Mouse (Mus musculus): ENCODE results near the gene Adam19. TPM values are rescaled to one million over a fixed set of nuclear protein-coding genes. Genes with fewer than 3 reads are reported as not detected.
A peak's percentile ranks its signal among the peaks of the same experiment; 100 is the strongest.

Adam19 gene
- total and polyA plus RNA-seq, 3 experiments, result 3.0 to 9.0 (median 4.5) TPM

DNA sequence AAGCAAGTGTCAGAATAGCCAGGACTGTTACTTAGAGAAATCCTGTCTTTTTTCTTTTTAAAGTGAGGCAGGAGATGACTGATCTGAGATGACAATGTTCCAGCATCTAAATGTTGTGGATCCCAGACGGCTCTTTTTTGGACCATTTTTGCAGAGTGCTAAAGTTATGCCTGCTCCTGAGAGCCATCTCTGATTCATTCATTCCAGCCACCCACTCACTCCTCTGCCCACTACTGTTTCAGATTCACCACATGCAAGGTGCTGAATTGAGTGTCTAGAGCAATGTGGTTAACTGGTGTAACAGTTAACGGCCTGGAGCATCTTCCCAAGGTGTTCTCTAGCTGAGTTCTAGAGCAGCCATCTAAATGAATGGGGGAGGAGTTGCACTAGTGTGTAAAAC lies 79.1 kb downstream of the Adam19 start (continued):
- TF ChIP-seq E2F4 (IDR thresholded peaks at IDR 0.05; ENCODE audit: insufficient replicate concordance, low read depth, low read length) (no peak), CTCF (conservative IDR thresholded peaks at IDR 0.05 in 1 of 2, IDR thresholded peaks at IDR 0.05 in 1 of 2; ENCODE audit: low read depth in 2 of 2, low read length in 2 of 2) (no peak), BHLHE40 (IDR thresholded peaks at IDR 0.05; ENCODE audit: low read depth, low read length) (peak; percentile 35; the same call in 1 of the 2 replicates), HCFC1 (IDR thresholded peaks at IDR 0.05; ENCODE audit: low read depth, low read length) (no peak), RCOR1 (conservative IDR thresholded peaks at IDR 0.05; ENCODE audit: low read depth, low read length) (no peak), NELFE (IDR thresholded peaks at IDR 0.05; ENCODE audit: low read depth, low read length) (no peak), KAT2A (IDR thresholded peaks at IDR 0.05; ENCODE audit: insufficient replicate concordance, low read length) (no peak), CHD1 (IDR thresholded peaks at IDR 0.05; ENCODE audit: low read depth, low read length) (no peak), JUN (IDR thresholded peaks at IDR 0.05; ENCODE audit: insufficient read depth, low read depth, low read length) (no peak), ZMIZ1 (IDR thresholded peaks at IDR 0.05; ENCODE audit: low read depth, low read length) (no peak), SIN3A (IDR thresholded peaks at IDR 0.05; ENCODE audit: low read length) (no peak), PAX5 (IDR thresholded peaks at IDR 0.05; ENCODE audit: low read length) (no peak), MAFK (IDR thresholded peaks at IDR 0.05; ENCODE audit: insufficient replicate concordance, low read length) (peak; percentile 65; the same call in 1 of the 2 replicates), UBTF (IDR thresholded peaks at IDR 0.05; ENCODE audit: low read depth, low read length) (no peak)

DNA sequence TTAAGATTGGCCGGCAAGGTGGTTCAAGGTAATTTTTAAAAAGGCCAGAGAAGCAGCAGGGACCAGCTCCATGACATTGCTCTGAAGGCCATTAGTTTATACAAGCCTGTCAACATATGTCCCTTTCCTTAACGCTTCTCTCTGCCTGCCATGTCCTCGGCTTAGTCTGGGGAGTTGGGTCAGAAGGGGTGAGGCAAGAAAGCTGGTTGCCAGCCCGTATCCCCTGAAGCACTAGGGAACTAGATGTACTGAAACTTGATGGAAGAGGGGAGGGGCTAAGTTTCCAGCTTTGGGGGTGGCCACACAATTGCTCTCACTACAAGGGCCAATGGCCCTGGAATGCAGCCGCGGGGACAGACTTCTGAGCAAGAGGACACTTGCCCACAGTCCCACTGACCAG lies 87.5 kb downstream of the Adam19 start:
- H3K27ac ChIP-seq (ENCODE audit: insufficient read depth, low read depth), result no peak overlapping the region
- H3K4me1 ChIP-seq (ENCODE audit: control insufficient read depth in 1 of 2, insufficient read depth in 2 of 2), result peaks cover 0 to 25% of the 10 kb centered on the region in 2 experiments; a peak in 3 of 4 replicates
- TF ChIP-seq ZKSCAN1 (IDR thresholded peaks at IDR 0.05; ENCODE audit: borderline replicate concordance, low read depth, low read length), result no peak
- TF ChIP-seq MXI1 (IDR thresholded peaks at IDR 0.05; ENCODE audit: low read depth, low read length), result no peak
- TF ChIP-seq ZMIZ1 (IDR thresholded peaks at IDR 0.05; ENCODE audit: low read depth, low read length), result no peak
- no peak for TF ChIP-seq NRF1 (IDR thresholded peaks at IDR 0.05; ENCODE audit: low read depth, low read length)
- in situ Hi-C loops (cut with MboI; ENCODE audit: low pct_ligation_motif_present, low pct_unique_long_range_greater_than_20kb, low sequenced_read_pairs), result loop anchor here (25.0 kb wide), 1 partner anchor 181 kb away; the partner anchor contains the start of gene Thg1l
- H3K79me2 ChIP-seq (replicated peaks; ENCODE audit: control insufficient read depth, extremely low read depth, insufficient read depth, poor library complexity, severe bottlenecking), result no peaks in the 10 kb centered on the region
- no peak overlapping the region for H3K4me2 ChIP-seq (ENCODE audit: insufficient read depth, low read depth, poor library complexity, severe bottlenecking)
- H3K4me3 ChIP-seq (replicated peaks in 1 of 3; ENCODE audit: low read depth in 2 of 3, low read length in 2 of 3, poor library complexity in 1 of 3), result no peak overlapping the region
- no peak overlapping the region for H3K9ac ChIP-seq (ENCODE audit: insufficient read depth, low read depth)
- H3K27me3 ChIP-seq (replicated peaks), result no peaks in the 10 kb centered on the region
- no peaks in the 10 kb centered on the region for H3K9me3 ChIP-seq (replicated peaks; ENCODE audit: low read length)
- dilution Hi-C loops (cut with MboI; ENCODE audit: extremely low pct_ligation_motif_present, extremely low pct_unique_long_range_greater_than_20kb, low sequenced_read_pairs), result no loop called here
- H3K36me3 ChIP-seq (replicated peaks in 1 of 2; ENCODE audit: control insufficient read depth in 1 of 2, insufficient read depth in 1 of 2, low read length in 1 of 2), result peaks cover 3 to 53% of the 10 kb centered on the region in 2 experiments
- no peak for DNase-seq (ENCODE audit: extremely low read depth)
